ENCODE assay signal across 19 mouse cellular contexts in the genomic region with DNA sequence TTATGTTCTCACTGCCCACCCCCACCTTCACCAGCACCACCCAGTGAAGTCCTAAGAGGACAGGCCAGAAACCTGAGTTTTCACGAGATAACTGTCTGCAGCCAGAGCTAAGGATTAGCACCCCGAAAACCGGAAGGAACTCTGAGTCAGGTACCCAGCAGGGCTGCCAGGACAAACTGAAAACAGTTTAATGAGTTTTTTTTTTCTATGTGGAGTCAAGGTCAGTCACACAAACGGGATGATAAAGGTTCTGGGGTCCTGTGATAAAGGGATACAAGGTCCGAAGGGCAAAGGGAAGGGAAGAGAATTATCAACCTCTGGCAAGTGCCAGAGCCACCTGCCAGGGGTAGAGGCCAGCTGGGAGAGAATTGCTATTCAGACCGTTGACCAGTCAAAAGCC. TPM values are rescaled to one million over a fixed set of nuclear protein-coding genes. Genes with fewer than 3 reads are reported as not detected.
A peak's percentile ranks its signal among the peaks of the same experiment; 100 is the strongest.
DNase-seq lines count a peak whose midpoint lies in the region; ATAC-seq and TF ChIP-seq lines count a peak whose summit lies in the region.
"Had no signal": no experiment of that assay in that cellular context is flagged by ENCODE, and none has a peak within 500 bp of the region (broad histone marks: within the 10 kb centered on the region; RNA-seq: fewer than 3 reads in every experiment).

No protein-coding gene starts in this region.

- peaks cover 39% of the 10 kb centered on the region for H3K4me1 ChIP-seq in kidney, adult 2 months (ENCODE audit: control insufficient read depth, insufficient read depth, low read length)
- peaks cover 5% of the 10 kb centered on the region; the same call in 1 of the 2 replicates for H3K4me1 ChIP-seq in kidney, embryonic 14.5 days (ENCODE audit: control insufficient read depth, insufficient read depth, low read length)
- H3K4me1 ChIP-seq in kidney, embryonic 16.5 days (ENCODE audit: insufficient read depth, low read length), result peaks cover 11% of the 10 kb centered on the region
- H3K4me1 ChIP-seq: embryonic facial prominence, embryonic 12.5 days; forebrain, embryonic 10.5 days; hindbrain, embryonic 13.5 days; liver, embryonic 15.5 days; neural tube, embryonic 12.5 days had no signal

- no peaks in the 10 kb centered on the region for H3K9me3 ChIP-seq in kidney, embryonic 14.5 days (ENCODE audit: control insufficient read depth, low read length)
- H3K9me3 ChIP-seq in kidney, embryonic 16.5 days (ENCODE audit: low read length), result no peaks in the 10 kb centered on the region
- H3K9me3 ChIP-seq: embryonic facial prominence, embryonic 12.5 days; forebrain, embryonic 10.5 days; hindbrain, embryonic 13.5 days; liver, embryonic 15.5 days; neural tube, embryonic 12.5 days had no signal

- WGBS in kidney, adult 2 months, result 21% methylated on average over 6 of the region's 6 CpGs
- WGBS in kidney, embryonic 14.5 days, result 40% methylated on average over 6 of the region's 6 CpGs
- 39% methylated on average over 6 of the region's 6 CpGs for WGBS in kidney, embryonic 16.5 days

- H3K4me2 ChIP-seq in kidney, embryonic 14.5 days (replicated peaks; ENCODE audit: low read depth, low read length), result no peak overlapping the region
- no peak overlapping the region for H3K4me2 ChIP-seq in kidney, embryonic 16.5 days (replicated peaks; ENCODE audit: low read depth, low read length)
- H3K4me2 ChIP-seq: embryonic facial prominence, embryonic 12.5 days; hindbrain, embryonic 13.5 days; liver, embryonic 15.5 days; neural tube, embryonic 12.5 days had no signal

- ATAC-seq in kidney, embryonic 14.5 days (ENCODE audit: low FRiP score, low TSS enrichment), result no peak
- no peak for ATAC-seq in kidney, embryonic 16.5 days (ENCODE audit: low FRiP score, low TSS enrichment)
- no peak for ATAC-seq in megakaryocyte, adult 5-6 weeks (ENCODE audit: poor library complexity, severe bottlenecking)

- H3K4me3 ChIP-seq in kidney, adult 2 months (ENCODE audit: insufficient read depth, low read depth, low read length), result no peak overlapping the region
- no peak overlapping the region for H3K4me3 ChIP-seq in kidney, embryonic 14.5 days (ENCODE audit: low read length)
- H3K4me3 ChIP-seq in kidney, embryonic 16.5 days (ENCODE audit: low read length), result no peak overlapping the region
- H3K4me3 ChIP-seq: embryonic facial prominence, embryonic 12.5 days; forebrain, embryonic 10.5 days; hindbrain, embryonic 13.5 days; liver, embryonic 15.5 days; neural tube, embryonic 12.5 days had no signal

- H3K27ac ChIP-seq in kidney, adult 2 months (ENCODE audit: insufficient read depth, low read depth, low read length), result peak overlapping the region; percentile 61
- H3K27ac ChIP-seq in kidney, embryonic 14.5 days (ENCODE audit: low read depth, low read length), result no peak overlapping the region; the same call in 1 of the 2 replicates
- H3K27ac ChIP-seq in kidney, embryonic 16.5 days (ENCODE audit: low read length), result peak overlapping the region; percentile 48
- H3K27ac ChIP-seq: embryonic facial prominence, embryonic 12.5 days; forebrain, embryonic 10.5 days; liver, embryonic 15.5 days; neural tube, embryonic 12.5 days had no signal

- peak; percentile 28 to 39 for DNase-seq in adrenal gland, postnatal 36 days
- DNase-seq in adrenal gland, adult 18-20 months (ENCODE audit: low spot score in 2 of 2), result no peak
- DNase-seq in kidney, adult 2 months, result peak; percentile 79
- peak; percentile 36 for DNase-seq in MEL-GATA-1-ER (ENCODE audit: extremely low read depth, low read depth)
- DNase-seq in layer of hippocampus, postnatal 10 days (ENCODE audit: low spot score in 2 of 2), result no peak
- DNase-seq: adrenal gland, postnatal 14 days; cerebellum, postnatal 14 days; right cerebral cortex, postnatal 4 days; thymus, postnatal 36 days had no signal

- TF ChIP-seq CTCF in kidney, adult 2 months (conservative IDR thresholded peaks at IDR 0.05; ENCODE audit: insufficient read depth, insufficient read length, low read depth, low read length), result no peak

- no peak overlapping the region for H3K9ac ChIP-seq in kidney, embryonic 14.5 days (ENCODE audit: low read depth, low read length)
- no peak overlapping the region for H3K9ac ChIP-seq in kidney, embryonic 16.5 days (replicated peaks; ENCODE audit: low read length)
- H3K9ac ChIP-seq: embryonic facial prominence, embryonic 12.5 days; hindbrain, embryonic 13.5 days; liver, embryonic 15.5 days; neural tube, embryonic 12.5 days had no signal

- H3K36me3 ChIP-seq in kidney, adult 2 months (ENCODE audit: control insufficient read depth, insufficient read depth, low read length), result no peaks in the 10 kb centered on the region
- H3K36me3 ChIP-seq in kidney, embryonic 14.5 days (ENCODE audit: control insufficient read depth, insufficient read depth, low read length), result no peaks in the 10 kb centered on the region
- H3K36me3 ChIP-seq in kidney, embryonic 16.5 days (ENCODE audit: insufficient read depth, low read length), result no peaks in the 10 kb centered on the region
- H3K36me3 ChIP-seq: embryonic facial prominence, embryonic 12.5 days; forebrain, embryonic 10.5 days; hindbrain, embryonic 13.5 days; liver, embryonic 15.5 days; neural tube, embryonic 12.5 days had no signal

- TF ChIP-seq POLR2A in kidney, adult 2 months (IDR thresholded peaks at IDR 0.05; ENCODE audit: low read depth, low read length), result no peak

- no peaks in the 10 kb centered on the region for H3K27me3 ChIP-seq in kidney, adult 2 months (replicated peaks; ENCODE audit: control insufficient read depth, insufficient read depth, low read length)
- H3K27me3 ChIP-seq in kidney, embryonic 14.5 days (ENCODE audit: control insufficient read depth, insufficient read depth, low read length), result no peaks in the 10 kb centered on the region
- no peaks in the 10 kb centered on the region for H3K27me3 ChIP-seq in kidney, embryonic 16.5 days (ENCODE audit: insufficient read depth, low read length)
- H3K27me3 ChIP-seq: embryonic facial prominence, embryonic 12.5 days; hindbrain, embryonic 13.5 days; liver, embryonic 15.5 days; neural tube, embryonic 12.5 days had no signal

RNA-seq across cellular contexts. Expression of a gene that starts 19.4 kb away (rescaled TPM):
- 1,000 to 10,000 TPM; 2,463 to 7,675 TPM for total RNA-seq in adrenal gland, postnatal 36 days (2021)
- 1,000 to 10,000 TPM in 1 of 2 experiments, 100 to 1,000 TPM in 1; 384 to 6,834 TPM for total RNA-seq in adrenal gland, adult 18-20 months (2021)
- 251 and 256 TPM in 2 replicates for polyA plus RNA-seq in kidney, adult 2 months (2012; rRNA removed)
- polyA plus RNA-seq in kidney, embryonic 14.5 days (2014; fragmentation: Nextera tagmentation; extraction: Ambion mirVana), result 18.6 and 20.4 TPM in 2 replicates
- polyA plus RNA-seq in kidney, embryonic 16.5 days (2015; fragmentation: Nextera tagmentation; extraction: Ambion mirVana), result 77.6 and 115 TPM in 2 replicates
- total RNA-seq in megakaryocyte, adult 5-6 weeks (2015), result 0.96 TPM in 1 of 2 replicates, not detected in the other
- not detected in 2 replicates for total RNA-seq in megakaryocyte, adult 5-6 weeks (2017)
- 1 to 10 TPM; 1.4 to 1.7 TPM for total RNA-seq in layer of hippocampus, postnatal 10 days (2021)

RNA-seq across cellular contexts. Expression of a gene that starts 23.8 kb away (rescaled TPM):
- total RNA-seq in adrenal gland, postnatal 36 days (2021), result 10 to 100 TPM in 1 of 2 experiments, 1 to 10 TPM in 1; 8.7 to 55.5 TPM
- total RNA-seq in adrenal gland, adult 18-20 months (2021), result 100 to 1,000 TPM in 1 of 2 experiments, 1 to 10 TPM in 1; 2.8 to 129 TPM
- polyA plus RNA-seq in kidney, adult 2 months (2012; rRNA removed), result 0.25 and 0.29 TPM in 2 replicates
- 0.46 TPM in 1 of 2 replicates, not detected in the other for polyA plus RNA-seq in kidney, embryonic 14.5 days (2014; fragmentation: Nextera tagmentation; extraction: Ambion mirVana)
- polyA plus RNA-seq in kidney, embryonic 16.5 days (2015; fragmentation: Nextera tagmentation; extraction: Ambion mirVana), result 0.46 and 0.66 TPM in 2 replicates
- not detected in 2 replicates for total RNA-seq in megakaryocyte, adult 5-6 weeks (2015)
- total RNA-seq in megakaryocyte, adult 5-6 weeks (2017), result not detected in 2 replicates
- under 1 TPM; 0.21 to 0.47 TPM for total RNA-seq in layer of hippocampus, postnatal 10 days (2021)
- polyA plus RNA-seq: forebrain, embryonic 10.5 days; neural tube, embryonic 12.5 days had no signal

RNA-seq across cellular contexts. Expression of a gene that starts 47.7 kb away (rescaled TPM):
- total RNA-seq in adrenal gland, postnatal 36 days (2021), result not detected
- not detected for total RNA-seq in adrenal gland, adult 18-20 months (2021)
- 0.31 TPM in 1 of 2 replicates, not detected in the other for polyA plus RNA-seq in kidney, adult 2 months (2012; rRNA removed)
- polyA plus RNA-seq in kidney, embryonic 14.5 days (2014; fragmentation: Nextera tagmentation; extraction: Ambion mirVana), result 0.11 and 0.12 TPM in 2 replicates
- 0.10 and 0.21 TPM in 2 replicates for polyA plus RNA-seq in kidney, embryonic 16.5 days (2015; fragmentation: Nextera tagmentation; extraction: Ambion mirVana)
- total RNA-seq in megakaryocyte, adult 5-6 weeks (2015), result not detected in 2 replicates
- total RNA-seq in megakaryocyte, adult 5-6 weeks (2017), result not detected in 2 replicates
- not detected for total RNA-seq in layer of hippocampus, postnatal 10 days (2021)
- total RNA-seq: adrenal gland, postnatal 14 days; left cerebral cortex, postnatal 10 days; midbrain, postnatal 0 days had no signal
- polyA plus RNA-seq: forebrain, embryonic 10.5 days; liver, embryonic 15.5 days; midbrain, postnatal 0 days; neural tube, embryonic 12.5 days had no signal

Comparison
In these comparisons a context has a peak if more than half of its experiments do, and no peak if none do; other contexts are left out.
1. DNase-seq: peak in adrenal gland, postnatal 36 days (2 of 2), kidney, adult 2 months (single experiment) and MEL-GATA-1-ER (single experiment); none in adrenal gland, adult 18-20 months (0 of 2) and layer of hippocampus, postnatal 10 days (0 of 2).
2. RNA of a gene that starts 19.4 kb away (total RNA-seq): 2,463 to 7,675 TPM in adrenal gland, postnatal 36 days and 384 to 6,834 TPM in adrenal gland, adult 18-20 months; 1.4 to 1.7 TPM in layer of hippocampus, postnatal 10 days and 0.96 TPM in megakaryocyte, adult 5-6 weeks; every median in the first group is over 100 times any median in the second.